Mouse (Mus musculus) c-Kit-negative CD71-positive TER-119-positive erythroid progenitor cells, embryonic 14.5 days (primary cell): ENCODE results near the gene Dnah7c.
"Not testable (repeated sequence)": the region's sequence is repeated elsewhere in the genome, so short reads cannot be mapped to it uniquely, and the experiment has no call there.

Source experiments
- DNase-seq: peaks from one replicate; pipeline ENCODE4 v3.0.0-alpha.2; 2013; ENCODE audit warnings: low read depth, low spot score

The Dnah7c gene

DNA sequence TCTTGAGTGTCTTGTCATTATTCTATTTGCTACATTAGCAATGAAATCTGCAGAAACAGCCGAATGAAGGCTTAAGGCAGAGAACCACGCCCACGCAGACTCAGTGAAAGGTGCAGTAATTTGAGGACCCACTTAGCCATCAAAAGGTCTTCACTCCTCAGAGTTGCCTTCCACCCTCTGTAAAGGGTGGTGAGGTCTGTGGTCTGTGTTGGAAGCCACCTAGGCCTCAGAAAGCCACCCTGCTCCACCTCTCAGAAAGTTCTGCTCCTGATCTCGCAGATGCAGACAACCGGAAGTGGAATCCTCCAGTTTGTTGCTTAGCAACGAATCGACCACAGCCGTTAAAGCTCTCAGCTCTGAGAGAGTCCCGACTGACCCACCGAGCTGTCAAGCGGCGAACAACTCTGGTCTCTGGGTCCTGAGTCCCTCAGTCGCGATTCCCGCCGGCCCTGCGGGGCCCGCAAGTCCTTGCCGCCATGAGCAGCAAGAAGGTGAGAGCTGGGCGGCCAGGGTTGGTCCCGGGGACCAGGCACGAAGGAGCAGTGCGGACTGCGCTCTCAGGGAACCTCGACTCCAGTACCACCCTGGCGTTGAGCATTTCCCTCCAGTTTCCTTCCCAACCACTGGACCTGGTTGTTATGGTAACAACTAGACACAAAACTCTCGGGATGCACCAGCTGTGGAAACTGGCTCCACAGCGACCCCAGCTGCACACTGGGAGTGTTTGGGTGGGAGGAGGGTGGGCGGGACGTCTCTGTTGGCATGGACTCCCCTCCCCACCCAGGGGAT lies at the start of gene Dnah7c:
TSS of gene Dnah7c (plus strand) at position 456 of the 789 bp plus-strand sequence.
- no peak for DNase-seq

GRCm38 (mm10) chr1:46380641-46381040 lies 44.8 kb upstream of the Dnah7c start:
- not testable (repeated sequence) for DNase-seq

DNA sequence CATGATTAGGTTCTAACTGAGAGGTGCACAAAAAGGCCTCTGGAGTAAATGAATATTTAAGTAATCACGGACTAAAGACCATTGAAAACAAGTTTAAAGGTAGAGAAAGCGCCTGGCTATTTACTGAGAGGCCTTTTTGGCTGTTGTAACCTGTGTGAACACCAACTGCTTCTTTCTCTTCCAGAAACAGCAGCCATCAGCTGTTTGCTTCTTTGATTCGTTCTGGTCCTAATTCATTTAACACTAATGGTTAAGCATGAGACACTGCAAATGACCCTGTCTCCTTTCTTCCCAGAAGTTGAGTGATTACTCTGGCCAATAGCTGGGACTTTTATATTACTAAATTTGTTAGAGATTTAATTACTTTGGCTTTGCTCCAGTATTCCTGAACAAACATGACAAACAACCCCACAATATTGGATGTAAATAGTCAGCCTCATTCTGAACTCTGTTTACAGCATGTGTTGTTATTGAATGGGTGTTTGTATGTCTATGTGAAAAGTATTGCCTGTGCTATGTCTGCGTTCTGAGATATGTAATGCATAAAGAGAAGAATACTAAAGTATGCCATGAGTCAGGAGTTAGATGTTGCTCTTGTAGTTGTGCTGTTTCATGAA lies 30.6 kb upstream of the Dnah7c start:
- DNase-seq: not testable (repeated sequence)

- no peak for DNase-seq
Measured at GRCm38 (mm10) chr1:46408324-46409115, 16.9 kb upstream of the Dnah7c start.

DNA sequence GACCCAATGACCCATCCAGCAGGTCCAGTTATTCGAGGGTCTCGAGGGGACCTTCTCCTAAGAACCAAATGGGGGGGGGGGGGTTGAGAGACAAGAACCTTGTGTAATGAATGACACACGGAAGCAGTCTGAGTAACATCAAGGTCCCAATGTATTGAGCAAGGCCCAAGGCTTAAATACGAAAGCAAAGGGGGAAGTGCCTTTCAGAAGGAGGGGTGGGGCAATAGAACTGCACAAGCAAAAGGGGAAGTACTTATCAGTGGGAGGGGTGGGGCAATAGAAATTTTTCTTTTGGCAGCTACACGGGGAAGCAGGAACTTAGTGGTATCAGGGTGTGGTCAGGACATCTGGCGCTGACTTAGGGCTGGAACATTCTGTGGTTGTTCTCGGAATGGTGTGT lies 10.6 kb upstream of the Dnah7c start:
- DNase-seq: not testable (repeated sequence)

GRCm38 (mm10) chr1:46416946-46417345 lies 8.4 kb upstream of the Dnah7c start:
- DNase-seq: not testable (repeated sequence)

GRCm38 (mm10) chr1:46418966-46419365 lies 6.4 kb upstream of the Dnah7c start:
- not testable (repeated sequence) for DNase-seq

DNA sequence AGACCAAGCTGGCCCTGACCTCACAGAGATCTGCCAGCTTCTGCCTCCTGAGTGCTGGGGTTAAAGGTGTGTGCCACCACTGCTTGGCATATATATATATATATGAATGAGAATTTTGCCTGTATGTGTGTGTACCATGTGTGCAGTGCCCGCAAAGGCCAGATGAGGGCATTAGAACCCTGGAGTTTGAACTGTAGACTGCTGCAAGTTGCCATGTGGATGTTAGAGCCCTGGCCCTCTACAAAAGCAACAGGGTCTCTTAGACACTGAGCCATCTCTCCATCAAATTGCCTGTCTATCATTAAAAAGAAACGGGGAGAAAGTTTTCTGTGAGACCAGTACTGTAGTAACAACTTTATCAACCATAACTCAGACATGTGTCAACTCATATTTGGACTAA lies 3.0 kb downstream of the Dnah7c start:
- no peak for DNase-seq

DNA sequence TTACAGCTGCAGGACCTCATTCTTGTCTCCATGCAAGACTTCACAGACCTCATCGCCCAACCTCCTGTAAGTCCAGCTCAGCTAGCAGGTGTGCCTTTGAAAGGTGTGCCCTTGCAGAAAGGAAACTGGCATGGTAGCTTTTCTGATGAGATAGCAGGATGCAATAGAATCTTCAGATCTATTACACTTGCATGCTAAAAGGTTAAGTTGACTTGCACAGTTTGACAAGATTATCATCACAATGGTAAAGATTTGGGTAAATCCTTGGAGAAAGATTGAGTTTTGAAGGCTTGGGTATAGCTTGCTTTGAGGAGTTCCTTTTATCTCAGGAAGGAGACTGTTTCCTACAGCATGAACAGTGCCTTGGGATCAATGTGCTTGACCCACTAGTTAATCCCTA lies 89.3 kb downstream of the Dnah7c start:
- DNase-seq: not testable (repeated sequence)

GRCm38 (mm10) chr1:46521032-46521431 lies 95.6 kb downstream of the Dnah7c start:
- DNase-seq: no peak

DNA sequence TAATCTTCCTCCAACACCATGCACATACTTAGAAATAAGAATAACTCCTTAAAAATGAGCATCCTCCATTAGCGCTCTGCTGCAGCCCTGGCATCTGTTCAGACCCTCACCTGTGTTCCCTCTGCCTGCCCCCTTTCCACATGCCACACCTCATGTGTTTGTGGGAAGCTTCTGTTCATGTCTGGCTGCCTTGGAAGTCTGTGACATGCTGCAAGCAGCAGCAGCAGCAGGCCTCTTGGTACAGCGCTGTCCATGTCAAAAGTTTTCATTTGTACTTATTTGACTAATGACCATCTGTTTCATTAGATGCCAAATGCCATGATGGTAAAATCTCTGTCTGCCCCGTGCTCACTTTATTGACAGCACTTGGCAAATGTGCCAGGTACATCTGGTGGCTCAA lies 101.1 kb downstream of the Dnah7c start:
- not testable (repeated sequence) for DNase-seq

- no peak for DNase-seq
Measured at GRCm38 (mm10) chr1:46544812-46545421, 119.5 kb downstream of the Dnah7c start.

DNA sequence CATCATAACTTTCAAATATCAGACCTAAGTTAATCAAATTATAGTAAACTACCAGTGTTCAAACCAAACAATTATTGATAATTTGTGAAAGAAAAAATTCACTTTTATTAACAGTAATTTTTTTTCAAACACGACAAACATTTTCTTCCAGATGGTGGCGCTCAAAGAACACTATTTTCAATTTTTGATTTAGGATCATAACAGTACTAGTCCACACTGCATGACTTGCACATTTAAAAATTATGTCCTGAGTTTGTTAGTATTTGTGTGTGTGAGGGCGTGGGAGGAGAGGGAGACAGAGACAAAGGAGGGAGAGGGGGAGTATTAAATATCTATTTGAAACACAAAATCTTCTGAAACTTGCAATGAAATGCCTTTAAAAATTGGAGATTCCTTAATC lies 155.0 kb downstream of the Dnah7c start:
- no peak for DNase-seq

DNA sequence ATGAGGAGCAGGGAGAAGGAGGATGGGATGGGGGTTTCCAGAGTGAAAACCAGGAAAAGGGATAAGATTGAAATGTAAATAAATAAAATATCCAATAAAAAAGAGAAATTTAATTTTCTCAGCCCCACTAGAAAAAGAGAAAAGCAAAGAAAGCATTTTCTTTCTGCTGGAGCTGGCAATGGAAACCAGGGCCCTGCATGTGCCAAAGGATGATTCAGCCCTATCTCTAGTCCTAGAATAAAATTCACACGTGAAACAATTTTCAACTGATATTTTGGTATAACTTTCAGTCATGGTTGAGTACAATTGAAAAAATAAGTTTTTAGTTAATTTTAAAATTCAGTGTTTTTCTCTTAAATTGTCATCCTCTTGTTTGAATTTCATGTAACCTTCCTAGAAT lies 168.4 kb downstream of the Dnah7c start:
- not testable (repeated sequence) for DNase-seq

DNA sequence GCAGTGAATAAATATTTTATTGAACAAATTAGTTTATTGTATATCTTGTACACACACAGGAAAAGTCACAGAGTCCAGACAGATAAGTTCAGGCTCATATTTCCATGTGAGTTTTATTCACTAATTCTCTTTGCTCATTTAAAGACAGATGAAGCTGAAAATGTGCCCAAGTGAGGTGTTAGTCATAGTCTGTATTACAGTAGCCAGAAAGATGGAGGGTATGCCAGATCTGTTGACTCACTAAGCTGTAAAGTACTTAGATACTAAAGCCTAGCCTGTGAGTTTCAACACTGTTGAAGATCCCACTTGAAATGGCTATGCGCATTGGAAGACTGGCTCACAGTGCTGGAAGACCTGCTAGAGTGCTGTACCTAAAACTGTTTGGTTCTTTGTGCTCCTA lies 171.0 kb downstream of the Dnah7c start:
- not testable (repeated sequence) for DNase-seq

DNA sequence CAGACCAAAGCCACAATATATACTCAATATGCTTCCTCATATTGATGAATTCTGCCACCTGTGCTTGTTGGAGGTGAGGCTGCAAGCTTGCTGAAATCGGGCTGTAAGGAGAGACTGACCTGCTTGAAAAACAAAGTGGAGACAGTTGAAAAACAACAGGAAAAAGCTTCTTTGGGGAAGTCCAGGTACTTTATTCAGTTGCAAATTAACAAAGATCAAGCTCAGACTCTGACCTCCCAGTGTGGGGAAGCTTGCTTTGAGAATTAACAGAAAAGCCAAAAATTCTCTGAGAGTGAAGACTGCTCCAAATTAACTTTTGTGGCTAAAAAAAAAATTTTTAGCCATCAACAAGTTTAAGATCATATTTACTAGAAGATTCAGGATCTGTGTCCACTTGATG lies 194.9 kb downstream of the Dnah7c start:
- DNase-seq: no peak

DNA sequence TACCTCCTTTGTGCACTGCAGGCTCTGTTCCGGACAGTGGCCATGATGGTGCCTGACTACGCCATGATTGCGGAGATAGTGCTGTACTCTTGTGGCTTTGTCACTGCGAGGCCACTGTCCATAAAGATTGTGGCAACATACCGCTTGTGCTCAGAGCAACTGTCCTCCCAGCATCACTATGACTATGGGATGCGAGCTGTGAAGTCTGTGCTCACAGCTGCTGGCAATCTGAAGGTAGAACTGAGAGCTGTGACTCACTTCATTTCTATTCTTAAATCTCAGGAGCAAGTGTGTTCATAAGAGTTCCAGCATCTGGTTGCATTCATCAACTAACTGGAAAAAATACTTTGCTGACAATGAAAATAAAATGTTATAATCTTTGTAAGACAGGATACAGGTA lies 200.5 kb downstream of the Dnah7c start:
- not testable (repeated sequence) for DNase-seq

- not testable (repeated sequence) for DNase-seq
Measured at GRCm38 (mm10) chr1:46649821-46650220, 224.4 kb downstream of the Dnah7c start.

GRCm38 (mm10) chr1:46652721-46653120 lies 227.3 kb downstream of the Dnah7c start:
- not testable (repeated sequence) for DNase-seq

GRCm38 (mm10) chr1:46724810-46725209 lies 299.4 kb downstream of the Dnah7c start:
- DNase-seq: not testable (repeated sequence)

- no peak for DNase-seq
Measured at GRCm38 (mm10) chr1:46725266-46725665, 299.9 kb downstream of the Dnah7c start.

GRCm38 (mm10) chr1:46725719-46726118 lies 300.3 kb downstream of the Dnah7c start:
- not testable (repeated sequence) for DNase-seq
